Mouse (Mus musculus) thymus, adult 2 months (tissue): ENCODE data around the gene Endou. TPM values are rescaled to one million over a fixed set of nuclear protein-coding genes. Genes with fewer than 3 reads are reported as not detected.

Experiments
- DNase-seq: peaks from one replicate; pipeline ENCODE4 v3.0.0; 2021
- H3K27ac ChIP-seq: fragments of 200-500 bp; 2 replicates; pipeline ENCODE4 v1.5.1; 2012; ENCODE audit warnings: low read length, control low read depth; ENCODE audit not compliant: control insufficient read depth, insufficient read depth
- H3K27me3 ChIP-seq: fragments of 200-500 bp; 2 replicates; pipeline ENCODE4 v1.6.1; 2012; ENCODE audit warnings: mild to moderate bottlenecking, low read length, moderate library complexity, mixed read lengths; ENCODE audit not compliant: control insufficient read depth, insufficient read depth
- H3K36me3 ChIP-seq: fragments of 200-500 bp; 2 replicates; pipeline ENCODE4 v1.6.1; 2012; ENCODE audit warnings: mild to moderate bottlenecking, low read length, moderate library complexity; ENCODE audit not compliant: control insufficient read depth, insufficient read depth
- H3K4me1 ChIP-seq: fragments of 200-500 bp; replicated peaks from 2 replicates; pipeline ENCODE4 v1.6.1; 2012; ENCODE audit warnings: low read length; ENCODE audit not compliant: control insufficient read depth, insufficient read depth
- H3K4me3 ChIP-seq: fragments of 200-500 bp; 2 replicates; pipeline ENCODE4 v1.5.1; 2012; ENCODE audit warnings: mild to moderate bottlenecking, low read length, control low read depth, moderate library complexity; ENCODE audit not compliant: control insufficient read depth, insufficient read depth
- CTCF ChIP-seq: fragments of 200-500 bp; IDR thresholded peaks from 2 replicates; pipeline ENCODE4 v1.5.1; 2012; ENCODE audit warnings: mild to moderate bottlenecking, control low read depth, low read length, moderate library complexity, borderline replicate concordance; ENCODE audit not compliant: control insufficient read depth, poor library complexity, insufficient read depth; ENCODE audit errors: extremely low read depth
- POLR2A ChIP-seq: fragments of 200-500 bp; IDR thresholded peaks from 2 replicates; pipeline ENCODE4 v1.6.1; 2012; ENCODE audit warnings: mild to moderate bottlenecking, low read length, control low read depth, moderate library complexity; ENCODE audit not compliant: control insufficient read depth, poor library complexity, insufficient read depth; ENCODE audit errors: extremely low read depth
- WGBS: fragments of 180-500 bp; shearing (Covaris S2); methylation state at CpG from one replicate; pipeline ENCODE4 v1.1.7; 2018; 5-methylcytosine and 5-hydroxymethylcytosine counted together
- polyA plus RNA-seq: library from polyadenylated mRNA; depleted of rRNA; stranded (reverse); fragments of >200 nt; gene quantifications from 2 replicates; pipeline ENCODE4 v1.2.3, GENCODE M21; 2012

Gene Endou
- polyA plus RNA-seq, 1 experiment = 276 TPM

GRCm38 (mm10) chr15:97773108-97773507 lies 42.0 kb upstream of the Endou start:
- Histone ChIP-seq H3K27ac (no peak overlapping the region), H3K27me3 (no peaks in the 10 kb centered on the region), H3K4me1 (peaks cover 24% of the 10 kb centered on the region), H3K36me3 (no peaks in the 10 kb centered on the region), H3K4me3 (no peak overlapping the region)
- WGBS = 85% methylated on average over 5 of the region's 5 CpGs
- no peak for TF ChIP-seq POLR2A
- no peak for TF ChIP-seq CTCF
- DNase-seq = no peak

- no peaks in the 10 kb centered on the region for H3K27me3 ChIP-seq
- H3K4me1 ChIP-seq = peaks cover 44% of the 10 kb centered on the region
Observed at GRCm38 (mm10) chr15:97770280-97770679, 39.1 kb upstream of the Endou start.

GRCm38 (mm10) chr15:97768192-97768591 lies 37.1 kb upstream of the Endou start:
- 8% methylated on average over 18 of the region's 18 CpGs for WGBS
- no peak for DNase-seq
- Histone ChIP-seq H3K36me3 (no peaks in the 10 kb centered on the region), H3K4me3 (peak overlapping the region; percentile 71), H3K27me3 (no peaks in the 10 kb centered on the region), H3K27ac (peak overlapping the region; percentile 61; the same call in 1 of the 2 replicates), H3K4me1 (peaks cover 58% of the 10 kb centered on the region)
- no peak for TF ChIP-seq CTCF
- no peak for TF ChIP-seq POLR2A

More at GRCm38 (mm10) chr15:97770280-97770679, 39.1 kb upstream of the Endou start:
- TF ChIP-seq CTCF (no peak), POLR2A (no peak)
- H3K36me3 ChIP-seq = no peaks in the 10 kb centered on the region
- no peak overlapping the region for H3K4me3 ChIP-seq
- 92% methylated on average over 8 of the region's 8 CpGs for WGBS
- DNase-seq = no peak
- H3K27ac ChIP-seq = no peak overlapping the region

GRCm38 (mm10) chr15:97767280-97768186 lies 36.4 kb upstream of the Endou start, which contains the start of gene Rapgef3:
TSS of gene Rapgef3 (minus strand) at chr15:97767972.
- no peaks in the 10 kb centered on the region for H3K36me3 ChIP-seq
- H3K27me3 ChIP-seq = no peaks in the 10 kb centered on the region
- H3K27ac ChIP-seq = peak within 1 kb of the TSS; percentile 61; the same call in 1 of the 2 replicates
- DNase-seq = peak; percentile 92
- peaks cover 61% of the 10 kb centered on the region for H3K4me1 ChIP-seq
- TF ChIP-seq CTCF = peak; percentile 84; the same call in 1 of the 2 replicates
- peak; percentile 22; the same call in 1 of the 2 replicates for TF ChIP-seq POLR2A
- H3K4me3 ChIP-seq = peak within 1 kb of the TSS; percentile 71
- 2% methylated on average over 44 of the region's 44 CpGs for WGBS

GRCm38 (mm10) chr15:97766594-97767279 lies 35.6 kb upstream of the Endou start:
- 25% methylated on average over 23 of the region's 23 CpGs for WGBS
- Histone ChIP-seq H3K36me3 (no peaks in the 10 kb centered on the region), H3K27me3 (no peaks in the 10 kb centered on the region), H3K4me1 (peaks cover 69% of the 10 kb centered on the region), H3K4me3 (peak overlapping the region; percentile 71), H3K27ac (peak overlapping the region; percentile 4; the same call in 1 of the 2 replicates)
- DNase-seq = no peak
- TF ChIP-seq CTCF (peak; percentile 14; the same call in 1 of the 2 replicates), POLR2A (no peak)

- DNase-seq = no peak
- TF ChIP-seq POLR2A (no peak), CTCF (no peak)
- Histone ChIP-seq H3K4me1 (peaks cover 71% of the 10 kb centered on the region), H3K36me3 (no peaks in the 10 kb centered on the region; the same call in 1 of the 2 replicates), H3K4me3 (peak overlapping the region; percentile 71), H3K27me3 (no peaks in the 10 kb centered on the region), H3K27ac (peak overlapping the region; percentile 4; the same call in 1 of the 2 replicates)
- WGBS = 51% methylated on average over 8 of the region's 8 CpGs
Observed at GRCm38 (mm10) chr15:97766194-97766593, 35.1 kb upstream of the Endou start.
